Mouse (Mus musculus): ENCODE measurements at regions not wholly inside any gene's neighbourhood (a gene's known extent, or its start where the extent isn't known, plus 50 kb on each side); places are given as distances from the start of the nearest gene placed in this dataset.
"Not testable (repeated sequence)": the region's sequence is repeated elsewhere in the genome, so short reads cannot be mapped to it uniquely, and the experiment has no call there.

GRCm38 (mm10) chr2:116444163-116444562 lies 378.5 kb upstream of the Meis2 start:
- DNase-seq (ENCODE audit: low spot score): no peak

DNA sequence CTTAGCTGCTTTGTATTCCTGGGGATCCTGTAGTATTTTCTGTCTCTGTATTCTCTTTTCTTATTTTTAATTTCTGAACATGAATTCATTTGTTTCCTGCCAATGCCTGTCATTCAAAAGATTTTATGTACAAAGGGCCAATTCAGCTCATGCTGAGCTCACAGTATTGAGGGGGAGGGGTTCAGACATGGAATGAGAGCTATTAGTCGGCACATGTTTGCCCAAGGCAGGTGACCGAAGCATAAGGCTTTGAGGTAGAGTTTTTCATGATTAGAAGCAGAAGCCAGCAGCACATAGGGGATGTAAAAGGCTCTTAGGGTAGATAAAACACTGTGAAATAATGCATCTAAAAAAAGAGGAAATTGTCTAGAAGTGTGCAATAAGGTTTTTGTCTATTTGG lies 374.6 kb upstream of the Meis2 start:
- no peak for DNase-seq (ENCODE audit: low spot score)

DNA sequence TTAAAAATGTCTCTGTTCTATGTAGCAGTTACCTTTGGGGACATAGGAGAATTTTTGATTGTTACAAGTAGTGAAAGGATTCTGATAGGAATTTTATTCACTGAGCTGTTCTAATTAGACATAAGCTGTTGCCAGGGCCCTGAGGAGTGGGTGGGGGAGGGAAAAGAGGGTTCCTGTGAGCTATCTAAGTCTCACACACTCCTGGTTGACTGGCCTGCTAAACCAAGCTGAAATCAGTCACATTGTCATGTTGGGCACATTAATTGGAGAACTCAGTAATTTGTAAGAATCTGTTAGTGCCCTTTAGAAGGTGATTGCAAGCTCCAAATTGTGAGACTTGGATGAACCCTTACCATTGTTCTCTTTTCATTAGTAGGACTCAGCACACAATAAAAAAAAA lies 367.8 kb upstream of the Meis2 start:
- DNase-seq (ENCODE audit: low spot score): no peak

GRCm38 (mm10) chr2:116424131-116424530 lies 358.5 kb upstream of the Meis2 start:
- DNase-seq (ENCODE audit: low spot score): no peak

DNA sequence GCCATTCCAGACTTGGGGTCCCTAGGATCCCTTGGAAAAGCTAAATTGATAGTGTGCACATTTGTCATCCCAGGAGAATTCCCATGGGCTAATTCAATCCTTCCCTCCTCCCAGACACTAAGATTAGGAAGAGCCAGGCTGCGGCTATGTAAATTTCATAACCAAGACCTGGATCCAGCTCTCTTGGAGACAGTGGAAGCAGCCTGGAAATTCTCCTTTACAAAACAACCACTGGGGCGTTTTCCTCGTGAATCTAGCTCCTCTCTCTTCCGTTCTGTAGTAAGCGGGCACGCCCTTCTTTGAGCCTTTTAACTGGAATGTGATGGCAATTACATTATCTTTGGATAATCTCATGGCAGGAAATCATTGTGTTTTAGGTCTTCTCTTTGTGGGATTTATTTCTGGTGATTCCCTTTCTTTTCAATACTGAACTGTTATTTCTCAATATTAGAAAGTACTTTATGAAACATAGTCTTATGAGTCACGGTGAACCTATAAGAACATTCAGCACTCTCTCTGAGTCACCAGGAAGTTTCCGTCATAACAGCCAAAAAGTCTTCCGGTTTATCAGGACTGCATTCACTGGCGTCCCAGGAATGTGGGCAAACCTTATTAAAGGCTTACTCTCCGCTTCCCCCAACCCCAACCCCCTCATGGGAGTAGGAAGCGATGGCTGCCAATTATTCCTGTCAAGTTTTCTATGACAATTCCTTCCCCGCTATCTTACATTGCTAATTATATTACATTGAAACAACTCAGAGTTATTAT lies 352.0 kb upstream of the Meis2 start:
- no peak for DNase-seq (ENCODE audit: low spot score)

DNA sequence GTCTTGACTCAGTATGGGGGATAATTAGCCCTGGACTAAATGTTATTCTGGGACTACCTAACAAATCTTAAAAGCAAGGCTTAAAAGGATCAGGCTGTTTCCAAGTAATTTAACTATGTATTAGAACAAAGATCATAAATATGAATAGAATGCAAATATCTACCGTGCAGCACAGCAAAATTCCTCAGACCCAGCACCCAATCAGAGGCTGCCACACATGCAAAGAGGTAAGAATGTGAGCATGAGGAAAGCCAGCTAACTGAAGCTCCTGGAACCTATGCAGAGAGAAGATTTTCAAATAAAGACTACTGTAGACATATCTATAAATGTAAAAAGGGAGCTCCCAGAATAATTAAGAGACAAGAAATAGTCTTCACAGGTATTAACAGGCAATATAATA lies 350.1 kb upstream of the Meis2 start:
- no peak for DNase-seq (ENCODE audit: low spot score)

DNA sequence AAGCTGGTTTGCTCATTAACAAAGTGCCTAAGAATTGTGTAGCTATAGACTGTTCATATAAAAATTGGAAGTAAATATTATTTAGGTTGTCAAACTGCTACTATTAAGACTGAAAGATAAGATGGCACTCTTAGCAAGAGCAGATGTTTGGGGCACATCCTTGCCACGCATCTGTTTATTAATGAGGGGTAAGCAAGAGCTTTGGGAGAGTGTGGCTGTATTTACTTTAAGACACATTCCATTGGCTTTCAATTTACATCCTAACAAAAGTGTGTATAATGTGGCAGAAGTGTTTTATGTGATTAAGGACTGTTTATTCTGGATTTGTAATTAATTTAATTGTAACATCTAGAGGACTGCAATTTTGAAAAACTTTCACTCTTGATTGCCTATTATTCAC lies 336.5 kb upstream of the Meis2 start:
- no peak for DNase-seq (ENCODE audit: low spot score)

DNA sequence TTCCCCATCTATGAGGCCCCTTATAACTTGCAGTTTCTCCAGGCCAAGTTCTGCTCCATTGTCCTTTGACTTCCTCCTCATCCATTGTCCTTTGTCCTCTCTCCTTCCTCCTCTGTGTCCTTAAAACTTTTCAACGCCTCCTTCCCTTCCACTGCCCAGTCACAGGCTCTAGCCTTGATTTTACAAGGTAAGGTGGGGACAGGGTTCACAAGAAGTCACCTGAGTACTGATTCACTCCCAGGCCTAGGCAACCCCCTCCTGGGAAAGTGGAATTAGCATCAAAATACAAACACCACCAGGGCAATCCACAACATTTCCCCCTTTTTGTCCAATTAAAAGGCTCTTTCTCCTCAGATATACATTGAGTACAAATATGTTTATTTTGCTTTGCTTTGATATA lies 334.3 kb upstream of the Meis2 start:
- no peak for DNase-seq (ENCODE audit: low spot score)

DNA sequence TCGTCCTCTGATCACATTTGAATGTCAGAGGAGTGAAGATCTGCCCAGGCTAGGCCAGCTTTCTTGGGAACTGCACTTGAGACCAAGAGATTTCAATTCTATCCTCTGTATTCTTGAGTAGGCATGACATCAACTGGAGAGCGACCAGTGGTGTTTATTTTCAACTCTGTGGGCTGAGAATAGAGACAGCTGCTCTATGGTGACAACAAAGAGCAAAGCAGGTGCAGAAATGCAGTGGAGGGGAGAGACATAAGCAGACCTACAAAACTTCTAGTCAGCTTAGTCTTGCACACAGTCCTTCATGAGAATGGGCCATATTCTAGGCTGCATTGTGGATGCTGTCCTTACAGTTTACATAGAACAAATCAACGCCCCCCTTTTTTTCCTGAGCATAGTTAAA lies 303.2 kb upstream of the Meis2 start:
- no peak for DNase-seq (ENCODE audit: low spot score)

DNA sequence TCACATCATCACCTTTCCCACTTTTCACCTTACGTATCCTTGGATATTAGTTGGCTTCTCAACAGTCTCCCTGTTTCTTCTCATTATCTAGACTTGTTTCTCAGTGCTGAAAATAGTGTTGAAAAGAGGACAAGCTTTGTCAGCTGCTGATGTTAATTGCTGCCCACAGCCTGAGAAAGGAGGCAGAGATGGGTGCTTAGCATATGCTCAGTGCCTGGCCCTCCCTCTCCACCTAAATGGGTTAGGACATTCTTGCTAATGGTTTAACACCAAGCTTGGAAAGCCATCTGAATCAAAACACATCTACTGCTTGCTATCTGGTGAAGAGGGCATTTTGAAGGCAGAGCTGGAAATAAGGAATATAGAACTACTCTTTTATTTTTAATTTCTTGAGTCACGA lies 298.5 kb upstream of the Meis2 start:
- no peak for DNase-seq (ENCODE audit: low spot score)

GRCm38 (mm10) chr2:116358145-116358544 lies 292.5 kb upstream of the Meis2 start:
- DNase-seq (ENCODE audit: low spot score): no peak

DNA sequence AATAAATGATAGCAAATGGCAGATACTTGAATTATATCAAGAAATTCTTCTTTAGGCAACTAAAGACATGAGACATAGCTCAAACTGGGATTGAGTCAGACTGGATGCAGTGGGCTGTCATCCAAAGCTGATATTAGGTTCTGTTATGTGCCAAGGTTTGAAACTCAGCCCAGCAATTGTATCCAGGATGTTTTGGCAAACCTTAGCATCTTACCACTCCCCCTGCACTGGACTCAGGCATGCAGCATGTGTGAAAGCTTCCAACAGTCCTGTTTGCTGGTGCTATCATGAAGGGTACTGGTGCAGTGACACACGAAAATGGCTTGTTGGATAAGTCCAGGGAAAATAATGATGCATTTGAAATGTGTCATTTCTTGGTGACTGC lies 282.9 kb upstream of the Meis2 start:
- no peak for DNase-seq (ENCODE audit: low spot score)

GRCm38 (mm10) chr2:116347827-116348529 lies 282.3 kb upstream of the Meis2 start:
- DNase-seq (ENCODE audit: low spot score): no peak

DNA sequence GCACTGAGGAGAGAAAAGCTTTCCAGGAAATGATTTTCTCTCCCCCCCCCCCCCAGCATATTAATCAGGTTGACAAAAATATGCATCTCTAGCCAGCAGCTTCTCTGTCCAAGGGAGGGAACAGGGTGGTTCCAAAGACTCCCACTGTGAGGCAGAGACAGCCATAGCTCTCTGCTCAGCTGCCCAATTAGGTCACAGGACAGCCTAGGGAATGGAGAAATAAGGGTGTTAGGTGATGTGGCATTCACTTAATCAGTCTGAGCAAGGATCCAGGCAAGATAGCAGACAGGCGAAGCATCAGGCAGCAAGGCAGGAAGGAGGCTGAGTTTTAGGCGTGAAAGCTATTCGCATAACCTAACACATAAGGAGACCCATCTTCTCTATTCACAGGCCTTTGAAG lies 266.2 kb upstream of the Meis2 start:
- DNase-seq (ENCODE audit: low spot score): no peak

- DNase-seq (ENCODE audit: low spot score): no peak
Observed at GRCm38 (mm10) chr2:116322039-116322770, 256.6 kb upstream of the Meis2 start.

DNA sequence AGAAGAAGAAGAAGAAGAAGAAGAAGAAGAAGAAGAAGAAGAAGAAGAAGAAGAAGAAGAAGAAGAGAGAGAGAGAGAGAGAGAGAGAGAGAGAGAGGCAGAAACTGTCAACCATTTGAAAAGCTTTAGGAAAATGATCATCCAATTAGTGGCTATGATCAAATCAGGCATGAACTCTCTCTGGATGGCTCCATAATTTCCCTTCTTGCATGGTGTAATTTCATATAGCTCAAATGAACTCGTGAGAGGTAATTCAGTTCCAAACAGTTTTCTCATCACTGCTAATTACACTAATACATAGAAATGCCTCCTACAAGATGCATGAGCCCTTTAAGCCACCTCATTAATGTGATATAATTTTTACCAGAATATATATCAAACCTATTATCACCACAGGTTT lies 233.9 kb upstream of the Meis2 start:
- DNase-seq (ENCODE audit: low spot score): no peak

DNA sequence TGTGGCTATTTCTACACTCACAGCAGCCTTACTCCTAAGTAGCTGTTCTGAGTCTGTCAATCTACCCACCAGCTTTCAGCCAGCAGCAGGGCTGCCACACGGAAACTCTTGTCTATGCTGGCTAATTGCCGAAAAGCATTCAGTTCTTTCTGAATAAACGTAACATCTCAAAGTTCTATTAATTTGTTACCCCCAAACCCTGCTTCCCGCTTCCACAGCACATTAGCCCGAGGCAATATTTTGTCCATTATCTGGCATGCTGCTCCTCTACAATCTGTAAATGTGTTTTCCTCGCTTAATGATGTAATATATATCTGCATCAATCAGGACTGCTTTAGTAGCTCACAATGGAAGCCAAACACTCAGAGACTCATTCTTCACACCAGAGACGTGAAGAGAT lies 224.2 kb upstream of the Meis2 start:
- DNase-seq (ENCODE audit: low spot score): no peak

DNA sequence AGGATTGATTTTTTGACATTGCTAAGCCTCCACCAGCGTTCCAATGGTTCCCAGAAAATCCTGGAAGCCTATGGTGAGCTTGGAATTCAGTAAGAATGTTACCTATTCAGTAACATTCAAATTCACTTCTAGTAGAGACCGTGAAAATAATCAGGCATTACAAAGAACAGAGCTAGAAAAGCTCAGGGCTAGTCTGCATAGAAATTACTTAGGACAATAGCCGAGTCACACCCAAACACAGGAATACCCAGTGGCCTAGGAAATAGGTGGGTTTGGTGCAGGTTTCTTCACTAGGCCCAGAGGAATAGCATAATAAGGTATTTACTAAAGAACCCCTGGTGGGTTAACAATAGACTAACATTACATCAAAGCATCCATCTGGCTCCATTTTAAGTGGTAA lies 177.6 kb upstream of the Meis2 start:
- not testable (repeated sequence) for DNase-seq (ENCODE audit: low spot score)

- peak; percentile 35 for DNase-seq (ENCODE audit: low spot score)
Observed at GRCm38 (mm10) chr2:116236731-116237130, 171.1 kb upstream of the Meis2 start.

- no peak for DNase-seq (ENCODE audit: low spot score)
Observed at GRCm38 (mm10) chr2:116232793-116233192, 167.2 kb upstream of the Meis2 start.

DNA sequence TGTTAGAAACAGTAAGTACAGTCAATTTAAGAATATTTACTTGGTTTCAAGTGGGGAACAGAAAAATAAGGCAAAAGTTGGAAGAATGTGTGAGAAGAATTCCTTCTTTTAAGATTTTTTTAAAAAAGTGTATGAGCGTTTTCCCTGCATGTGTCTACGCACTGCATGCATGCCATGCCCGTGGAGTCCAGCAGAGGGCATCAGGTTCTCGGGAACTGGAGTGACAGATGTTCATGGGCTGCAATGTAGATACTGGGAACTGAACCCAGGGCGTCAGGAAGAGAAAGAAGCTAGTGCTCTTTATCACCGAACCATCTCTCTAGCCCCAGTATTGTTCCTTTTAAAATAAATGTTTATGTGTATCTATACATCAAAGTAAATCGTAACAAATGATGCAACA lies 150.8 kb upstream of the Meis2 start:
- no peak for DNase-seq (ENCODE audit: low spot score)

DNA sequence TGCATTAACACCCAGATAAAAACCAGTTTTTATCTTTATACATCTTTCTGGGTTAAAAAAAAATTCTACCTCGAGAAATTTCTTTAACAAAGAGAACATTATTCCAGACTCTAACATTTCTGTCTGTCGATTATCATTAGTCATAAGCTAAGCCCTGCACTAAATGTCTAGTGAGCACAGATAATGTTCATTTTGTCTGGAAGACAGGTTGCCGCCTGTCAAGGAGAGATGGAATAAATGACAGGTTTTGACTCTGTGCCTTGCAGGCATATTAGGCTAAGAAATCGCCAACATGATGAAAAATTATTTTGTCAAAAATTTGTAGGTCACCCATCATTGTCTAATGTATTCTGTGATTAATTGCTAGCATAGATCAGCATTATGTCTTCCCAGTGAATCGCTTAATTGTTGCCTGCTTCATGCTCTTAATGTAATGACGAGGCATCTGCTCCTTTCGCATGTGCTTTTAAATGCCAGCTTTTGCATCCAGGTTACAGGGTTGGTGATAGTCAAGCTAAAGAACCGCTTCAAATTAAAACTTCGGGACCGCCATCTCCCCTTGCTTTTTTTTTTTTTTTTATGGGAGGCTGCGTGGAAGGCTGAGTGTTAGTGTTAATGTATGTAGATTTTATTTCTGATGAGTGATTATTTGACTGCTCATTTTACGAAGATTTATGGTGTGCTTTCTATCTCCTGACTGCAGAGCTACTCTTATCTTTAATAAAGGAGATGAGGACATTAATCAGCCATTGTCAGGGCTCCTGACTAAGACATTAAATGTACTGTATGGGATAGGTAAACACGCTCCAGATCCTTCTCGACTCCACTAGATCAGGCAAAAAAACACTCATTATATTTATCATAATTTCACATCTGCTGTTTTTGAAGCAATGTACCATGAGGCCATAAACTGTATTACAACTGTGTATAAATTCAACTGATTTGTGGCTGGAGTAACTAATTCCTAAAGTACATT lies 135.9 kb upstream of the Meis2 start:
- DNase-seq (ENCODE audit: low spot score): no peak
